Mouse (Mus musculus) E14TG2a.4 (cell line): ENCODE measurements around the gene Adgrg3.
"Not testable (repeated sequence)": the region's sequence is repeated elsewhere in the genome, so short reads cannot be mapped to it uniquely, and the experiment has no call there.

Experiments used
- CTCF ChIP-seq: conservative IDR thresholded peaks from 2 replicates; pipeline ENCODE4 v1.5.1; 2014; ENCODE audit warnings: low read length
- NANOG ChIP-seq: IDR thresholded peaks from 2 replicates; pipeline ENCODE4 v1.6.1; 2014; ENCODE audit warnings: borderline replicate concordance, low read length, mixed read lengths
- POU5F1 ChIP-seq: IDR thresholded peaks from 2 replicates; pipeline ENCODE4 v1.6.1; 2014; ENCODE audit warnings: low read length, borderline replicate concordance

DNA sequence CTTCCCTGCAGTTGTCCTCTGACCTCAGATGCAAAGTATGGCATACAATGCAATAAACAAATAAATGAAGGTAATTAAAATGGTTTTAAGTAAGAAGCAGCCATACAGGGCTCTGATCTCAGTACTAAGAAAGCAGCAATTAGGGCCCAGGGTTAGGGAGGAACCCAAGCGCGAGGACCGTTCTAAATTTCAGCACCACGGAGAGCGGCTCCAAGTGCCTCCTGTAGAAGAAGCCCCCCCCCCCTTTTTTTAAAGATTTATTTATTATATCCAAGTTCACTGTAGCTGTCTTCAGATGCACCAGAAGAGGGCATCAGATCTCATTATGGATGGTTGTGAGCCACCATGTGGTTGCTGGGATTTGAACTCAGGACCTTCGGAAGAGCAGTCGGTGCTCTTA, 10.9 kb downstream of the Adgrg3 start:
- not testable (repeated sequence) for TF ChIP-seq CTCF, POU5F1, NANOG
